Mouse (Mus musculus): ENCODE data around the gene Cort.
A peak's percentile ranks its signal among the peaks of the same experiment; 100 is the strongest.
"Not testable (repeated sequence)": the region's sequence is repeated elsewhere in the genome, so short reads cannot be mapped to it uniquely, and the experiment has no call there.

Gene Cort

GRCm38 (mm10) chr4:149126663-149127062, at the start of gene Cort:
TSS of gene Cort (minus strand) at chr4:149126763.
- DNase-seq (ENCODE audit: low read depth, low spot score): no peak

GRCm38 (mm10) chr4:149173661-149174060, 47.1 kb upstream of the Cort start:
- no peak for DNase-seq (ENCODE audit: low read depth, low spot score)

GRCm38 (mm10) chr4:149172666-149173065, 46.1 kb upstream of the Cort start:
- no peak for DNase-seq (ENCODE audit: low read depth, low spot score)

GRCm38 (mm10) chr4:149172083-149172482, 45.5 kb upstream of the Cort start:
- DNase-seq (ENCODE audit: low read depth, low spot score): no peak

- DNase-seq (ENCODE audit: low read depth, low spot score): no peak
Observed at GRCm38 (mm10) chr4:149171581-149171981, 45.0 kb upstream of the Cort start.

DNA sequence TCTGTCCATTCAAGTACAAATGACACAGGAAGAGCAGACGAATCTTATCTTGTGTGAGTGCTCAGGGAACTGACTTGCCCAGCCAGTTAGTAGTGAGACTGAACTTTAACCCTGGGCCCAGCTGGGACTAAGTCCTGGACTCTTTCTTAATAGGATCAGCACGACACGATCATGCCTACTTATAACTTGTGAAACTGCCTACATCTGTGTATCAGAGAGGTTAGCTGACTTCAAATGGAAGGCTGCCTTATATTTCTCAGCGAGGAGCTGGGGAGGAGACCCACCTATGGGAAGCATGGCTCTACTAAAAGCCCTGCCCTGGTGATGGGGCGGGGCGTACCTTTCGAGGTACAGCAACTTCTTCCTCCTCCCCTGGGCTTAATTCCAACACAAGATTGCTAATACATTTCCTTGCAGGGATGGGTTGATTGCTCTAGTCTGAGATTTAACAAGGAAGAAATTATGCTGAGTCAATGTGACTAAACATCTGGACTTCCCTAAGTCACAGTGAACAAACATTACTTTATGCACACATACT, 43.9 kb upstream of the Cort start:
- DNase-seq (ENCODE audit: low read depth, low spot score): peak; percentile 78

DNA sequence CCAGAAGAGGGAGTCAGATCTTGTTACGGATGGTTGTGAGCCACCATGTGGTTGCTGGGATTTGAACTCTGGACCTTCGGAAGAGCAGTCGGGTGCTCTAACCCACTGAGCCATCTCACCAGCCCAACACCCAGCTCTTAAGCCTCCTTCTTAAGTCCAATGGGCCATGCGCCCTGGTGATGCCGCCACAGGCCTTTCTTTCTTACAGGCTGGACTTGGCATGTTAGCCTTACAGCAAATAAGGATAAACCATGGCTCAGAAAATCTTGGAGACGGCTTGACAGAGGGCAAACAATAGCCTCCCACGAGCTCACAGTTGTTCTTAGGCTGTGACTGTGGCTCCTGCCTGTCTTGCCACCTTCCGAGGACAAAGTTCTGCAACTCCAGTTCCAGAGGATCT, 43.4 kb upstream of the Cort start:
- DNase-seq (ENCODE audit: low read depth, low spot score): not testable (repeated sequence)

- no peak for DNase-seq (ENCODE audit: low read depth, low spot score)
Observed at GRCm38 (mm10) chr4:149168016-149168415, 41.5 kb upstream of the Cort start.

- peak; percentile 59 for DNase-seq (ENCODE audit: low read depth, low spot score)
Observed at GRCm38 (mm10) chr4:149166957-149167611, 40.5 kb upstream of the Cort start.

- DNase-seq (ENCODE audit: low read depth, low spot score): peak; percentile 98
Observed at GRCm38 (mm10) chr4:149166215-149166946, 39.8 kb upstream of the Cort start, which contains the start of gene Pgd. TSS of gene Pgd (minus strand) at chr4:149166771.

DNA sequence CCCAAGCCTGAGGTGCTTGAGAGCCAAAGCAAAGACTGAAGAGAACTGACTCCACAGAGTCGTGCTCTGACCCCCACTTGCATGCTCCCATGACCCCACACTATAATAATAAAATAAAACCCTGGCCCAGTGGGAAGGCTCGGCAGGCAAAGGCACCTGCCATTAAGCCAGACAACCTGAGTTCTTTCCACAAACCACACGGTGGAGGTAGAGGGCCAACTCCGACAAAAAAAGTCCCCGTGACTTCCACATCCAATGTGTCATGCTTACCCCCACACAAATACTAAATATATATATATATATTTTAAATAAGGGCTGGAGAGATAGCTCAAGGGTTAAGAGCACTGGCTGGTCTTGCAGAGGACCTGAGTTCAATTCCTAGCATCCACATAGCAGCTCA, 37.6 kb upstream of the Cort start:
- DNase-seq (ENCODE audit: low read depth, low spot score): peak; percentile 68

- DNase-seq (ENCODE audit: low read depth, low spot score): peak; percentile 85
Observed at GRCm38 (mm10) chr4:149163196-149163595, 36.6 kb upstream of the Cort start.

GRCm38 (mm10) chr4:149161166-149161565, 34.6 kb upstream of the Cort start:
- DNase-seq (ENCODE audit: low read depth, low spot score): peak; percentile 72

- no peak for DNase-seq (ENCODE audit: low read depth, low spot score)
Observed at GRCm38 (mm10) chr4:149159891-149160290, 33.3 kb upstream of the Cort start.

- DNase-seq (ENCODE audit: low read depth, low spot score): no peak
Observed at GRCm38 (mm10) chr4:149159203-149159602, 32.6 kb upstream of the Cort start.

- peak; percentile 96 for DNase-seq (ENCODE audit: low read depth, low spot score)
Observed at GRCm38 (mm10) chr4:149157415-149157973, 30.9 kb upstream of the Cort start.

- DNase-seq (ENCODE audit: low read depth, low spot score): no peak
Observed at GRCm38 (mm10) chr4:149155711-149156110, 29.1 kb upstream of the Cort start.

- DNase-seq (ENCODE audit: low read depth, low spot score): peak; percentile 72
Observed at GRCm38 (mm10) chr4:149154859-149155258, 28.3 kb upstream of the Cort start.

DNA sequence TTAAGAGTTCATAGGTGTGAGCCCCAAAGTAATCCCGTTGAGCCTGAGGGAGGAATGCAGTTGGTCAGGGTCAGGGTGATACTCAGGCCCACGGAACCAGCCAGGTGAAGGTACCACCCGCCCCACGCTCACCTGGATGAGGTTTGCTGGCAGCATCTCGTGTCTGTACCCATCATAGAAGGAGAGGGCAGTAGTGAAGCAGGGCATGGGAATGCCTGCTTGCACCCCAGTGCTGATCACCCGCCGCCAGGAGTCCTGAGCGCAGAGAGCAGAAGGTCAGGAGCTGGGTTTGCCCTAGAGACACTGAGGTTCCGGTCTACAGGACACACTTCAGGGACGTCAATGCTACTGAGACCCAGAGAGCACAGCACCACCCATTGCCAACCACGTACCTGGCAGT, 24.2 kb upstream of the Cort start:
- no peak for DNase-seq (ENCODE audit: low read depth, low spot score)

DNA sequence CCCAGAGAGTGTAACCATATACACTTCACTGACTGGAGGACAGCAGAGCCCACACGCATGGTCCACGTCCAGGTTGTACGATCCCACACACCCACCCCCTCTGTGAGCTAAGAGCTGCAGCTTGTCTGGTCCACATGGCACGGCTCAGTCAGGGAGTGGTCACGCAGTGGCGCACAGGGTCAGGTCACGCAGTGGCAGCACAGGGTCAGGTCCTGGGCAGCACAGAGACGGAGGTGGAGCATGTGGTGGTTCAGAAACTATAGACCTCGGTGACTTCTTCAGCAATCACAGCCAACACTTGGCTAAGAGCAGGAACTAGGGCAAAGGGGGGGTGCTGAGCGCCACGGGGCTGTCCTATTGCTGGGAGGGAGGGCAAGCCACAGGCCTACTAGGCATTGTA, 23.7 kb upstream of the Cort start:
- no peak for DNase-seq (ENCODE audit: low read depth, low spot score)

DNA sequence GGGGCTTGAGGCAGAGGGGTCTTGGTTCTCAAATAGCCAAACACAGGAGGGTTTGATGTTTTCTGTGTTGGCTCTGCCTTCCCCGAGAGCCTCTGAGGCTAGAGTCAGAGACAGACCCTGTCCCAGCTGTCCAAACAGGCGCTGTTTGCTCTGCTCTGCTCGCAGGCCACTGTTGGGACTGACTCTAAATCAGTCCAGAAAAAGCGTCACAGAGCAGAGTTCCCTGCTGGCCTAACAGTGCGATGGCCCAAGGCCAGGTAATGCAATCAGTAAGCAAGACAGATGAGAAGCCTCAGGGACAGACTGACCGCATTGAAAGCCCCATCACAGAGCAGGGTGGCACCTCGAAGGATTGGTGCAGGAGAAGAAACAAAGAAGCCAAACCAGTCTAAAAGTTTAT, 23.0 kb upstream of the Cort start:
- DNase-seq (ENCODE audit: low read depth, low spot score): no peak

- no peak for DNase-seq (ENCODE audit: low read depth, low spot score)
Observed at GRCm38 (mm10) chr4:149149196-149149595, 22.6 kb upstream of the Cort start.

- DNase-seq (ENCODE audit: low read depth, low spot score): no peak
Observed at GRCm38 (mm10) chr4:149148084-149148483, 21.5 kb upstream of the Cort start.
